ENCODE assay signal across 13 mouse cellular contexts in the genomic region with DNA sequence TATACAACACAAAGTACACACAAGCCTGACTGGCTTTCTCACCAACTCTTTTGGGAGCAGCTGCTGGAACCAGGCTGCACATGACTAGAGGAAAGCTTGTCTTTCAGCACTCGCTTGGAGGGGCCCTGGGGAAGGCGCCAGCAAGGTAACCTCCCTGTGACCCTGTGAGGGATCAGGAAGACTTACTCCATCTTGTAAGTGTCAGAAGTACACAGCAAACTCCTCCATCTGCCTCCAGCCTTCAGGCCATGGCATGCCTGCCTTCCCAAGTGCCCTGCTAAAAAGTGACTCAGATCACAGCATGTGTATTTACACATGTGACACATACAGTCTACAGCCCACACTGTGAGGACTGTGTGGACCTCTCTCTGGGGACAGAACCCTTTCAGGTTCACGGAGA. TPM values are rescaled to one million over a fixed set of nuclear protein-coding genes. Genes with fewer than 3 reads are reported as not detected.
A peak's percentile ranks its signal among the peaks of the same experiment; 100 is the strongest.
DNase-seq lines count a peak whose midpoint lies in the region; ATAC-seq and TF ChIP-seq lines count a peak whose summit lies in the region.
"Had no signal": no experiment of that assay in that cellular context is flagged by ENCODE, and none has a peak within 500 bp of the region (broad histone marks: within the 10 kb centered on the region; RNA-seq: fewer than 3 reads in every experiment).

No protein-coding gene starts in this region.

- peaks cover 7% of the 10 kb centered on the region for H3K4me1 ChIP-seq in heart, embryonic 11.5 days (ENCODE audit: control insufficient read depth, insufficient read depth, low read length)
- no peaks in the 10 kb centered on the region for H3K4me1 ChIP-seq in liver, postnatal 0 days (ENCODE audit: insufficient read depth)
- H3K4me1 ChIP-seq in liver, embryonic 12.5 days, result no peaks in the 10 kb centered on the region
- H3K4me1 ChIP-seq in embryonic facial prominence, embryonic 15.5 days, result peaks cover 15% of the 10 kb centered on the region; the same call in 1 of the 2 replicates
- peaks cover 9% of the 10 kb centered on the region for H3K4me1 ChIP-seq in stomach, embryonic 15.5 days
- H3K4me1 ChIP-seq in forebrain, embryonic 10.5 days, result peaks cover 13% of the 10 kb centered on the region; the same call in 1 of the 2 replicates
- H3K4me1 ChIP-seq: forebrain, embryonic 12.5 days; midbrain, embryonic 12.5 days had no signal

- H3K9me3 ChIP-seq in heart, embryonic 11.5 days (replicated peaks; ENCODE audit: control insufficient read depth, low read length), result no peaks in the 10 kb centered on the region
- H3K9me3 ChIP-seq in liver, postnatal 0 days (ENCODE audit: low read length), result no peaks in the 10 kb centered on the region
- no peaks in the 10 kb centered on the region for H3K9me3 ChIP-seq in liver, embryonic 12.5 days (replicated peaks)
- H3K9me3 ChIP-seq in embryonic facial prominence, embryonic 15.5 days (replicated peaks), result no peaks in the 10 kb centered on the region
- H3K9me3 ChIP-seq in stomach, embryonic 15.5 days, result no peaks in the 10 kb centered on the region
- H3K9me3 ChIP-seq in forebrain, embryonic 10.5 days, result no peaks in the 10 kb centered on the region
- H3K9me3 ChIP-seq: forebrain, embryonic 12.5 days; midbrain, embryonic 12.5 days had no signal

- TF ChIP-seq CTCF in liver, postnatal 0 days (IDR thresholded peaks at IDR 0.05; ENCODE audit: low read depth), result no peak

- no peak for DNase-seq in heart, adult 9 months (ENCODE audit: low spot score in 2 of 2)
- DNase-seq in liver, postnatal 0 days, result no peak
- no peak for DNase-seq in forebrain, embryonic 10.5 days (ENCODE audit: extremely low spot score, low spot score)
- DNase-seq: adrenal gland, postnatal 36 days; cerebellum, adult 8-10 months; heart, adult 18-20 months had no signal

- no peaks in the 10 kb centered on the region for H3K27me3 ChIP-seq in heart, embryonic 11.5 days (ENCODE audit: control insufficient read depth, insufficient read depth, low read length)
- no peaks in the 10 kb centered on the region for H3K27me3 ChIP-seq in liver, postnatal 0 days (ENCODE audit: insufficient read depth, low read length)
- no peaks in the 10 kb centered on the region for H3K27me3 ChIP-seq in liver, embryonic 12.5 days (replicated peaks)
- H3K27me3 ChIP-seq in embryonic facial prominence, embryonic 15.5 days, result no peaks in the 10 kb centered on the region
- H3K27me3 ChIP-seq in stomach, embryonic 15.5 days (replicated peaks), result no peaks in the 10 kb centered on the region
- H3K27me3 ChIP-seq in forebrain, embryonic 10.5 days (ENCODE audit: poor library complexity, severe bottlenecking), result no peaks in the 10 kb centered on the region
- H3K27me3 ChIP-seq: forebrain, embryonic 12.5 days; midbrain, embryonic 12.5 days had no signal

- TF ChIP-seq EP300 in liver, postnatal 0 days (IDR thresholded peaks at IDR 0.05; ENCODE audit: low read depth), result no peak

- H3K27ac ChIP-seq in heart, embryonic 11.5 days (ENCODE audit: low read depth, low read length), result 0 out of 2 replicates have a peak overlapping the region, but pooled peaks have one; percentile 12
- no peak overlapping the region for H3K27ac ChIP-seq in liver, postnatal 0 days (ENCODE audit: low read depth)
- no peak overlapping the region for H3K27ac ChIP-seq in liver, embryonic 12.5 days
- H3K27ac ChIP-seq in embryonic facial prominence, embryonic 15.5 days (replicated peaks), result no peak overlapping the region
- peak overlapping the region; percentile 63 for H3K27ac ChIP-seq in stomach, embryonic 15.5 days
- H3K27ac ChIP-seq in forebrain, embryonic 10.5 days, result no peak overlapping the region
- H3K27ac ChIP-seq: forebrain, embryonic 12.5 days; midbrain, embryonic 12.5 days had no signal

- H3K4me3 ChIP-seq in heart, embryonic 11.5 days (ENCODE audit: low read depth, low read length), result no peak overlapping the region
- H3K4me3 ChIP-seq in liver, postnatal 0 days (ENCODE audit: low read depth, low read length), result no peak overlapping the region
- no peak overlapping the region for H3K4me3 ChIP-seq in liver, embryonic 12.5 days
- no peak overlapping the region for H3K4me3 ChIP-seq in embryonic facial prominence, embryonic 15.5 days (replicated peaks)
- no peak overlapping the region for H3K4me3 ChIP-seq in stomach, embryonic 15.5 days (replicated peaks)
- H3K4me3 ChIP-seq in forebrain, embryonic 10.5 days, result no peak overlapping the region
- H3K4me3 ChIP-seq: forebrain, embryonic 12.5 days; midbrain, embryonic 12.5 days had no signal

- 27% methylated on average over 3 of the region's 3 CpGs for WGBS in heart, embryonic 11.5 days (ENCODE audit: insufficient replicate concordance)
- 75% methylated on average over 3 of the region's 3 CpGs for WGBS in liver, postnatal 0 days (ENCODE audit: insufficient replicate concordance)
- WGBS in liver, embryonic 12.5 days (ENCODE audit: insufficient replicate concordance), result 48% methylated on average over 3 of the region's 3 CpGs
- WGBS in embryonic facial prominence, embryonic 15.5 days, result 27% methylated on average over 3 of the region's 3 CpGs
- WGBS in stomach, embryonic 15.5 days, result 14% methylated on average over 3 of the region's 3 CpGs
- 79% methylated on average over 3 of the region's 3 CpGs for WGBS in forebrain, embryonic 10.5 days

- ATAC-seq in heart, embryonic 11.5 days (replicated peaks; ENCODE audit: insufficient number of reproducible peaks, low FRiP score, low TSS enrichment), result peak; percentile 31; the same call in 1 of the 2 replicates
- peak; percentile 31; the same call in 1 of the 2 replicates for ATAC-seq in liver, postnatal 0 days
- no peak for ATAC-seq in liver, embryonic 12.5 days
- ATAC-seq in embryonic facial prominence, embryonic 15.5 days (ENCODE audit: insufficient number of reproducible peaks, low FRiP score, low TSS enrichment, low read depth), result peak; percentile 53; the same call in 1 of the 2 replicates
- peak; percentile 86 for ATAC-seq in stomach, embryonic 15.5 days (ENCODE audit: insufficient read depth, low FRiP score, low read depth)
- ATAC-seq in activated CD4-positive, CD25-positive, alpha-beta regulatory T cell, adult 4 months, result no peak

- H3K9ac ChIP-seq in heart, embryonic 11.5 days (ENCODE audit: low read depth, low read length), result no peak overlapping the region
- H3K9ac ChIP-seq in liver, postnatal 0 days (replicated peaks), result no peak overlapping the region
- no peak overlapping the region for H3K9ac ChIP-seq in liver, embryonic 12.5 days
- H3K9ac ChIP-seq in embryonic facial prominence, embryonic 15.5 days, result no peak overlapping the region
- H3K9ac ChIP-seq in stomach, embryonic 15.5 days, result no peak overlapping the region
- H3K9ac ChIP-seq: forebrain, embryonic 12.5 days; midbrain, embryonic 12.5 days had no signal

- H3K4me2 ChIP-seq in heart, embryonic 11.5 days, result peak overlapping the region; percentile 7; the same call in 1 of the 2 replicates
- H3K4me2 ChIP-seq in liver, postnatal 0 days (ENCODE audit: low read depth, low read length), result no peak overlapping the region
- H3K4me2 ChIP-seq in liver, embryonic 12.5 days, result no peak overlapping the region
- H3K4me2 ChIP-seq in embryonic facial prominence, embryonic 15.5 days (replicated peaks), result no peak overlapping the region
- H3K4me2 ChIP-seq in stomach, embryonic 15.5 days, result no peak overlapping the region
- H3K4me2 ChIP-seq: forebrain, embryonic 12.5 days; midbrain, embryonic 12.5 days had no signal

- no peaks in the 10 kb centered on the region for H3K36me3 ChIP-seq in heart, embryonic 11.5 days (ENCODE audit: control insufficient read depth, insufficient read depth, low read length)
- H3K36me3 ChIP-seq in liver, postnatal 0 days (replicated peaks; ENCODE audit: insufficient read depth, low read length), result no peaks in the 10 kb centered on the region
- H3K36me3 ChIP-seq in liver, embryonic 12.5 days, result 0 out of 2 replicates have a peak, but pooled peaks cover 3% of the 10 kb centered on the region
- H3K36me3 ChIP-seq in embryonic facial prominence, embryonic 15.5 days, result no peaks in the 10 kb centered on the region
- no peaks in the 10 kb centered on the region for H3K36me3 ChIP-seq in stomach, embryonic 15.5 days
- H3K36me3 ChIP-seq in forebrain, embryonic 10.5 days (replicated peaks), result no peaks in the 10 kb centered on the region
- H3K36me3 ChIP-seq: forebrain, embryonic 12.5 days; midbrain, embryonic 12.5 days had no signal

RNA-seq across cellular contexts. Expression of a gene that starts 36.0 kb away (rescaled TPM):
- polyA plus RNA-seq in heart, embryonic 11.5 days (2014; fragmentation: Nextera tagmentation; extraction: Ambion mirVana), result 3.8 and 4.3 TPM in 2 replicates
- polyA plus RNA-seq in liver, postnatal 0 days (2015; fragmentation: Nextera tagmentation; extraction: Ambion mirVana), result 8.4 and 8.8 TPM in 2 replicates
- polyA plus RNA-seq in liver, embryonic 12.5 days (2016; fragmentation: Nextera tagmentation; extraction: Ambion mirVana), result 9.1 and 9.2 TPM in 2 replicates
- polyA plus RNA-seq in embryonic facial prominence, embryonic 15.5 days (2015; fragmentation: Nextera tagmentation; extraction: Ambion mirVana), result 55.4 and 64.7 TPM in 2 replicates
- polyA plus RNA-seq in stomach, embryonic 15.5 days (2015; fragmentation: Nextera tagmentation; extraction: Ambion mirVana), result 33.0 and 40.4 TPM in 2 replicates
- 5.2 and 6.3 TPM in 2 replicates for polyA plus RNA-seq in forebrain, embryonic 10.5 days (2016; fragmentation: Nextera tagmentation; extraction: Ambion mirVana)
- under 1 TPM; 0.22 to 0.44 TPM for polyA plus RNA-seq in activated CD4-positive, CD25-positive, alpha-beta regulatory T cell, adult 4 months (2017; shearing (Covaris generic))

Comparison
In these comparisons a context has a peak if more than half of its experiments do, and no peak if none do; other contexts are left out.
1. ATAC-seq: peak in heart, embryonic 11.5 days (single experiment), liver, postnatal 0 days (single experiment), embryonic facial prominence, embryonic 15.5 days (single experiment) and stomach, embryonic 15.5 days (single experiment); none in liver, embryonic 12.5 days (single experiment) and activated CD4-positive, CD25-positive, alpha-beta regulatory T cell, adult 4 months (single experiment).
2. H3K27ac ChIP-seq: peak in heart, embryonic 11.5 days (single experiment) and stomach, embryonic 15.5 days (single experiment); none in liver, postnatal 0 days (single experiment), liver, embryonic 12.5 days (single experiment), embryonic facial prominence, embryonic 15.5 days (single experiment) and forebrain, embryonic 10.5 days (single experiment).